43 mouse cellular contexts compared by ENCODE assay signal in genomic region chr8:13799566-13799965, GRCm38 (mm10). TPM values are rescaled to one million over a fixed set of nuclear protein-coding genes. Genes with fewer than 3 reads are reported as not detected.
"Had no signal": no experiment of that assay in that cellular context is flagged by ENCODE, and none has a peak within 500 bp of the region (broad histone marks: within the 10 kb centered on the region; RNA-seq: fewer than 3 reads in every experiment).

No protein-coding gene starts in this region.

- H3K4me2 ChIP-seq: heart, embryonic 12.5 days; hindbrain, embryonic 12.5 days; hindbrain, embryonic 15.5 days; intestine, embryonic 15.5 days; kidney, embryonic 15.5 days; limb, embryonic 13.5 days; limb, embryonic 15.5 days; liver, embryonic 12.5 days had no signal

- H3K9ac ChIP-seq: heart, embryonic 12.5 days; hindbrain, embryonic 12.5 days; hindbrain, embryonic 15.5 days; intestine, embryonic 15.5 days; kidney, embryonic 15.5 days; limb, embryonic 13.5 days; limb, embryonic 15.5 days; liver, embryonic 12.5 days had no signal

- ATAC-seq: inflammation-experienced regulatory T-cells, adult 6 months; intestine, embryonic 15.5 days; intestine, postnatal 0 days; liver, embryonic 12.5 days had no signal

- H3K4me3 ChIP-seq: gastrocnemius, adult 2 months; heart, embryonic 10.5 days; heart, embryonic 12.5 days; hindbrain, embryonic 10.5 days; hindbrain, embryonic 12.5 days; hindbrain, embryonic 15.5 days; intestine, embryonic 15.5 days; kidney, embryonic 15.5 days; limb, embryonic 13.5 days; limb, embryonic 15.5 days; liver, embryonic 12.5 days had no signal

- H3K4me1 ChIP-seq: heart, embryonic 10.5 days; hindbrain, embryonic 12.5 days; hindbrain, embryonic 15.5 days; intestine, embryonic 15.5 days; kidney, embryonic 15.5 days; limb, embryonic 13.5 days; limb, embryonic 15.5 days; liver, embryonic 12.5 days had no signal

- H3K27ac ChIP-seq: gastrocnemius, adult 2 months; heart, embryonic 10.5 days; hindbrain, embryonic 10.5 days; hindbrain, embryonic 12.5 days; hindbrain, embryonic 15.5 days; intestine, embryonic 15.5 days; kidney, embryonic 15.5 days; kidney, postnatal 0 days; limb, embryonic 13.5 days; limb, embryonic 15.5 days; liver, embryonic 12.5 days had no signal

- H3K9me3 ChIP-seq: heart, embryonic 10.5 days; heart, embryonic 12.5 days; hindbrain, embryonic 10.5 days; hindbrain, embryonic 12.5 days; hindbrain, embryonic 15.5 days; intestine, embryonic 15.5 days; kidney, embryonic 15.5 days; limb, embryonic 13.5 days; limb, embryonic 15.5 days; liver, embryonic 12.5 days had no signal

- DNase-seq: gastrocnemius, adult 2 months; gastrocnemius, postnatal 10 days; gastrocnemius, postnatal 25 days; heart, adult 18-20 months; heart, postnatal 10 days; heart, postnatal 4 days; kidney, adult 18-20 months; kidney, adult 9 months; kidney, postnatal 14 days; kidney, postnatal 36 days; layer of hippocampus, adult 9-11 months; layer of hippocampus, postnatal 36 days; left cerebral cortex, postnatal 4 days had no signal

- H3K27me3 ChIP-seq: heart, embryonic 12.5 days; hindbrain, embryonic 12.5 days; hindbrain, embryonic 15.5 days; intestine, embryonic 15.5 days; kidney, embryonic 15.5 days; limb, embryonic 13.5 days; limb, embryonic 15.5 days; liver, embryonic 12.5 days had no signal

RNA-seq across cellular contexts. Expression of gene AF366264, which starts 38.6 kb away (rescaled TPM):
- total RNA-seq: gastrocnemius, adult 2 months; gastrocnemius, postnatal 10 days; gastrocnemius, postnatal 25 days; gastrocnemius, postnatal 4 days; granulocyte monocyte progenitor cell, adult 5-6 weeks; heart, adult 18-20 months; heart, adult 8-10 months; heart, postnatal 10 days; heart, postnatal 25 days; heart, postnatal 4 days; layer of hippocampus, adult 18-20 months; layer of hippocampus, adult 8-10 months; layer of hippocampus, postnatal 14 days; layer of hippocampus, postnatal 36 days; left cerebral cortex, adult 18-20 months; left cerebral cortex, adult 8-10 months; left cerebral cortex, postnatal 10 days; left cerebral cortex, postnatal 25 days; left cerebral cortex, postnatal 4 days; liver, adult 2 months had no signal
- polyA plus RNA-seq: frontal cortex, adult 2 months; heart, embryonic 10.5 days; heart, embryonic 12.5 days; heart, embryonic 14.5 days; heart, embryonic 16.5 days; hindbrain, embryonic 10.5 days; hindbrain, embryonic 12.5 days; hindbrain, embryonic 15.5 days; intestine, embryonic 15.5 days; intestine, postnatal 0 days; kidney, embryonic 15.5 days; kidney, postnatal 0 days; large intestine, adult 2 months; limb, embryonic 11.5 days; limb, embryonic 13.5 days; limb, embryonic 15.5 days; liver, adult 2 months; liver, embryonic 12.5 days had no signal
